Mouse (Mus musculus) layer of hippocampus, adult 6 months (tissue): ENCODE measurements around the gene Ffar3. TPM values are rescaled to one million over a fixed set of nuclear protein-coding genes. Genes with fewer than 3 reads are reported as not detected.

Source experiments
- long read RNA-seq, 2 experiments: library from polyadenylated mRNA; unstranded; transcript quantifications; one replicate each; pipeline ENCODE4 v2.0.0; 2019 to 2020
- polyA plus RNA-seq: library from polyadenylated mRNA; unstranded; fragments of <200 nt; fragmentation: Nextera tagmentation; gene quantifications from 2 replicates; pipeline ENCODE4 v1.2.3, GENCODE M21; 2021

Gene Ffar3
- not detected in 2 replicates for polyA plus RNA-seq
- long read RNA-seq, experiment 1, result 0 reads
- long read RNA-seq, experiment 2, result 0 reads

GRCm38 (mm10) chr7:30856078-30856477 is at the start of gene Ffar3:
Gene Ffar3 (minus strand): TSS chr7:30856178.

GRCm38 (mm10) chr7:30880176-30880575 is 24.2 kb upstream of the Ffar3 start, which contains the start of gene Cd22:
Gene Cd22 (minus strand): TSS chr7:30880342.

GRCm38 (mm10) chr7:30861464-30861863 is 5.5 kb upstream of the Ffar3 start, which contains the start of gene Ffar1:
Gene Ffar1 (minus strand): TSS chr7:30861564.

GRCm38 (mm10) chr7:30823675-30824074 is 32.3 kb downstream of the Ffar3 start, which contains the start of gene Ffar2:
Gene Ffar2 (minus strand): TSS chr7:30823775.

Other genes starting within 250 kb of the Ffar3 start
- not detected in 2 replicates for gene Upk1a, start 243.3 kb downstream of the Ffar3 start, polyA plus RNA-seq
- gene Cox6b1, start 230.0 kb downstream of the Ffar3 start, polyA plus RNA-seq, result 2,257 and 2,565 TPM in 2 replicates
- gene Etv2, start 220.3 kb downstream of the Ffar3 start, polyA plus RNA-seq, result not detected in 2 replicates
- 136 and 146 TPM in 2 replicates for gene Rbm42, start 205.9 kb downstream of the Ffar3 start, polyA plus RNA-seq
- gene Haus5, start 191.2 kb downstream of the Ffar3 start, polyA plus RNA-seq, result 3.7 and 4.0 TPM in 2 replicates
- not detected in 2 replicates for gene Pmis2, start 184.6 kb downstream of the Ffar3 start, polyA plus RNA-seq
- gene 2200002J24Rik, start 157.3 kb downstream of the Ffar3 start, polyA plus RNA-seq, result not detected in 2 replicates
- 1.1 and 1.2 TPM in 2 replicates for gene Atp4a, start 144.0 kb downstream of the Ffar3 start, polyA plus RNA-seq
- 194 and 230 TPM in 2 replicates for gene Tmem147, start 126.6 kb downstream of the Ffar3 start, polyA plus RNA-seq
- not detected in 2 replicates for gene Gapdhs, start 112.5 kb downstream of the Ffar3 start, polyA plus RNA-seq
- gene Sbsn, start 104.7 kb downstream of the Ffar3 start, polyA plus RNA-seq, result 3.8 and 3.9 TPM in 2 replicates
- 2.9 and 4.1 TPM in 2 replicates for gene Dmkn, start 92.4 kb downstream of the Ffar3 start, polyA plus RNA-seq
- not detected in 2 replicates for gene Krtdap, start 68.3 kb downstream of the Ffar3 start, polyA plus RNA-seq
- not detected in 2 replicates for gene Ffar2, start 32.4 kb downstream of the Ffar3 start, polyA plus RNA-seq
- not detected in 2 replicates for gene Ffar1, start 5.4 kb upstream of the Ffar3 start, polyA plus RNA-seq
- gene Cd22, start 24.2 kb upstream of the Ffar3 start, polyA plus RNA-seq, result 0.04 and 0.13 TPM in 2 replicates
- gene Mag, start 58.7 kb upstream of the Ffar3 start, polyA plus RNA-seq, result 78.5 and 92.5 TPM in 2 replicates
- gene Hamp2, start 68.5 kb upstream of the Ffar3 start, polyA plus RNA-seq, result not detected in 2 replicates
- gene Hamp, start 87.9 kb upstream of the Ffar3 start, polyA plus RNA-seq, result not detected in 2 replicates
- gene Usf2, start 100.6 kb upstream of the Ffar3 start, polyA plus RNA-seq, result 13.1 and 13.9 TPM in 2 replicates
- 6.0 and 7.0 TPM in 2 replicates for gene Lsr, start 117.3 kb upstream of the Ffar3 start, polyA plus RNA-seq
- 0.11 and 0.83 TPM in 2 replicates for gene Fam187b, start 117.6 kb upstream of the Ffar3 start, polyA plus RNA-seq
- gene Fxyd5, start 186.3 kb upstream of the Ffar3 start, polyA plus RNA-seq, result 10.3 and 15.4 TPM in 2 replicates
- 175 and 204 TPM in 2 replicates for gene Fxyd7, start 195.3 kb upstream of the Ffar3 start, polyA plus RNA-seq
- 223 and 537 TPM in 2 replicates for gene Fxyd1, start 201.0 kb upstream of the Ffar3 start, polyA plus RNA-seq
- 6.2 and 7.4 TPM in 2 replicates for gene Lgi4, start 203.2 kb upstream of the Ffar3 start, polyA plus RNA-seq
- gene Fxyd3, start 220.5 kb upstream of the Ffar3 start, polyA plus RNA-seq, result 0.97 and 1.5 TPM in 2 replicates